Mouse (Mus musculus) embryo, embryonic 11 days (tissue): ENCODE measurements around the gene Bcat1.
A peak's percentile ranks its signal among the peaks of the same experiment; 100 is the strongest.

ENCODE experiments used
- DNase-seq: peaks from one replicate; pipeline ENCODE4 v3.0.0-alpha.2; 2015

The Bcat1 gene

GRCm38 (mm10) chr6:145052669-145053068 is 23.3 kb downstream of the Bcat1 start:
- DNase-seq: no peak

- no peak for DNase-seq
Measured at GRCm38 (mm10) chr6:145050899-145051298, 25.1 kb downstream of the Bcat1 start.

DNA sequence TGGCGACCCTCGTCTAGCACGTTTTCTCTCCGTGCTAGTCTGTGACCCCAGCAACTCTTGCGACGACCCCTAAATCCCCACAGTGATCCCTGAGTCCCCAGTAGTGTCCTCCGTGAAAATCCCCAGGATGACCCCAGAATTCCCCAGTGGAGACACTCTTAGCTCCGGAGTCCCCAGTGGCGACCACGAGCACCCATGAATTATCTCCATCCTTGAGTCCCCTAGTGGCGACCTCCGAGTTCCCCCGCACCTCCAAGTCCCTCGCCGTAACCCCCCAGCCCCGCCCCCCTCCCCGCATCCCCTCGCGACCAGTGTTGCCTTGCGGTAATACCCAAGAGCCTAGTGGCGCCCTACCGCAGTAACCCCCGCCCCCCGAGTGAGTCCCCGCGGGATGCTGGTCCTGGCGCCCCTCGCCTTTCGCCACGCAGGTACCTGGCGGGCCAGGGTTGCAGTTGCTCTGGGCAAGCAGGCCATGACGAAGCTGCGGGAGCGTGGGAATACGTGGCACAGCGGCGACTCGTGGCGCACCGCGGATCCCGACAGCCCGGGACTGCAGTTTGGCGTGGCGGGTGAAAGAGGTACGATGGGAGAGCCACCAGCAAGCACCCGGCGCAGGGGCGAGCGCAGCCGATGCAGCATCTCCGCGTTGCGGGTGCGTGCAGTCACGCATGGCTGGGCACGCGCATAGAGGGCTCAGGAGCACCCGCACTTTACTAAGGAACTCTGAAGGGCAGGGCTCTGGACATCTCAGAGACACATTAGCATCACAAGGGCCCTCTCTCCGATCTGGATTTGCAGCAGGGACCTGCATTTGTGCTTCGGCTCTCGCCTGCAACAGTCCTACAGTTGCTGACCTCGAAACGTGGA is 27.6 kb downstream of the Bcat1 start:
- peak; percentile 65 for DNase-seq

- peak; percentile 84 for DNase-seq
Measured at GRCm38 (mm10) chr6:145047445-145047857, 28.5 kb downstream of the Bcat1 start.

GRCm38 (mm10) chr6:145046266-145046890 is 29.6 kb downstream of the Bcat1 start:
- DNase-seq: no peak

- DNase-seq: no peak
Measured at GRCm38 (mm10) chr6:145044916-145045574, 30.9 kb downstream of the Bcat1 start.

- no peak for DNase-seq
Measured at GRCm38 (mm10) chr6:145040732-145041131, 35.3 kb downstream of the Bcat1 start.

DNA sequence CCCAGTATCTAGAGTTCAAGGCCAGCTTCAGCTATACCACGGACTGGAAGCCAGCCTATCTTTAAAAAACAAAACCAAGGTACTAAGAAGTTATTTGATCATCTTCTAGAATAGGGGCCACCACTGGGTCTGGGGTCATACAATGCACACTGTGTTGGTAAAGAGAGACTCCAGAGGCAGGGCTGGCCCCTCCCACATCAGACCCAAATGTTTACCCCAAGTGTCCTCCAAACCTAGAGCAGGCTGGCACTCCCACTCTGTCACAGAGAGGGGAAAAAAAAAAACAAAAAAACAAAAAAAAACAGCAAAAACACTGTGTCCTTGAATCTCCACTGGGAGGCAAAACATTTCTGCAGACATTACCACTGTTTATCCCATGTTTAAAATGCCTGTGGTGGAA is 38.4 kb downstream of the Bcat1 start:
- no peak for DNase-seq

DNA sequence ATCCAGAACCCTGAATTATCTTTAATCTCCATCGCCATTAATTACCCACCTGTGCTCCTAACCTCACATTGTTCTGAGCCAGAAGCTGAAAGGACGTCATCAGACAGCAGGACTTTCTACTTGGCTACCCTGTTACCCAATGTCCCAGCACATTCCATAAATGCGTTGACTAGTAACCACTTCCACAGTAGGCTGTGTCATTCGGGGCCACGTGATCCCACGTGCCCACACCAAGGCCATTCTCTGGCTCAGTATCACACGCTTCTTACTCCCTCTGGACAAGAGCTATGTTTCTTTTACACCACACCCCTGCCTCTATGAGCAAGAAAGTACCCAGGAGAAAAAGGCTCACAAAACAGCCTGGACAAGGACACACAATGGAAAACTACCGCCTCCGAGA is 40.6 kb downstream of the Bcat1 start:
- DNase-seq: no peak

GRCm38 (mm10) chr6:145030587-145030986 is 45.4 kb downstream of the Bcat1 start:
- DNase-seq: no peak

DNA sequence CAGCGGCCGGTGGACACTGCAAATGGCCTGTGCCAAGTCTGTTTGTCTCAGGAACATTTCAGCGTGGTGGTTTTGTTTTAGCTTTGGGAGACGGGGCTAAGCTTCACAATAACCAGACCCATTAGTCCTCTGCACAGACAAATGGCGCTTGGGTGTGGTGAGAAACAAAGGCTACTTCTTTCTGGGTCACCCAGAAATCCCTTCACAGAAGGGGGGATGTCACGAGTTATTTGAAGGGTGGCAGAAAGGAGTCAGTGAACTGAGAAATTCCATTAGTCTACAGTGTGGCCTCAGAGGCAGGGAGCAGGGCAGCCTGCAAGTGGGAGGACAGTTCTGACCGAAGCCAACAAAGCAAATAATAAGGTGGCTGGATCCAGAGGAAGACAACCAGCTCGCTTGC is 52.0 kb downstream of the Bcat1 start:
- no peak for DNase-seq

GRCm38 (mm10) chr6:145022966-145023725 is 52.8 kb downstream of the Bcat1 start:
- peak; percentile 62 for DNase-seq

DNA sequence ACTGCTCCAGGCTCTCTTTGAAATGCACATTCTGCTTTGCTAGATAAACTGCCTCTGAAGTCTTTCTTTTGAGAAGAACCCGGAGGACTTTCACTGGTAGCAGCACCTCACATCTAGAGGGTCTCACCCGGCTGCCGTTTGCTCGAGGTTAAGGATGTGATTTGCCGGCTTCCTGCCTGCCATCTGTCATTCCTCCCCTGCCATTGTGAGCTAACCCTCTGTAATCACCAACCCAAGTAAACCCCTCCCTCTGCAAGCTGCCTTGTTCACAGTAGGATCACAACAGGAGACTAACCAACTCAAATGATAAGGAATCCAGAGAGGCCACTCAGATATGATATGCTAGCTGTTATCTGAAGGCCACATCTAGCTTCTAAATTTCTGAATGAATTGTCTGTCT is 53.6 kb downstream of the Bcat1 start:
- DNase-seq: no peak

GRCm38 (mm10) chr6:145020553-145020952 is 55.4 kb downstream of the Bcat1 start:
- DNase-seq: no peak

DNA sequence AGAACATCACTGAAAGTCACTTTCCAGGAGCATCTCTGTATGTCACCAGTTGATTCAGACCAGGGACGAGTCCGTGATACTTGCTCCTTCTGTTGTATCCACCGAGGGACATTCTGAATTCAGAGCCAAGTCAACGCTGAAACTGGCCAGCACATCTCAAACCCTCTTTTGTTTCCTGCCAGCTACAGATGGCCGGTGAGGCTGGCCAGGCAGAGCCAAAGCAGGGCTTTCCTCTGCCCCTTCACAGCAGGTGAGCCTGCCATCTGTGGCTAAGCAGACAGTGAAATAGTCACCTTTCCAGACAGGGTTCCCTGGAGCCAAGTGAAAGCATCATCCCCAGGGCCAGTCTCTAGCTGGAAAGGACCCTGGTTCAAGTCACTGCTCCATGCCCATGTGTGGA is 57.7 kb downstream of the Bcat1 start:
- no peak for DNase-seq

DNA sequence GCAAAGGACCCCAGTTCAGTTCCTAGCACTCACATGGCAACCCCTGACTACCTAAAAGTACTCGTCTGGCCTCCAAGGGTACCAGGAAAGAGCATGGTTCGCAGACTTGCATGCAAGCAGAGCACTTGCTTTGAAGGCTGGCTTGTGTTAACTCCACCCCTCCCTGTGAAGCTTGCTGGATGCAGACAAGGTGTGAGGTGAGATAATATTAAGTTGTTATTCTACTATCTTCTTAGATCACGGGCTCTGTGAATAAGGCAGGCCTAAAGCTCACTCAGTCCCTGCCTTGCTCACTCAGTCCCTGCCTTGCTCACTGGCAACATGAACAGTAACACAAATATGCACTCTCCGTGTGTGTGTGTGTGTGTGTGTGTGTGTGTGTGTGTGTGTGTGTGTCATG is 58.5 kb downstream of the Bcat1 start:
- DNase-seq: no peak

DNA sequence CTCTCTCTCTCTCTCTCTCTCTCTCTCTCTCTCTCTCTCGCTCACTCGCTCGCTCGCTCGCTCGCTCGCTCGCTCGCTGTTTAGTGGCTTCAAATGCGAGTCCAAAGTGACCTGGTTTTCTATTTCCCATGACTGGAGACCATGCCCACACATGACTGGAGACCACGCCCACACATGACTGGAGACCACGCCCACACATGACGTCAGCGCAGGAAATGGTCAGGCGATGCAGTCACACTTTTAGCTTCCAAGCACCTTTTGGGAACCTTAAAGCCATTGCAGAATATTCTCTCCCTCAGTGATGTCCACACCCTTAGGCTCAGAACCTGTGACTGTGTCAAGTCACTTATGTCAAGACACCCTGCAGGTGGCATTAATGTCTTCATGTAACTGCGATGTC is 59.3 kb downstream of the Bcat1 start:
- DNase-seq: no peak

DNA sequence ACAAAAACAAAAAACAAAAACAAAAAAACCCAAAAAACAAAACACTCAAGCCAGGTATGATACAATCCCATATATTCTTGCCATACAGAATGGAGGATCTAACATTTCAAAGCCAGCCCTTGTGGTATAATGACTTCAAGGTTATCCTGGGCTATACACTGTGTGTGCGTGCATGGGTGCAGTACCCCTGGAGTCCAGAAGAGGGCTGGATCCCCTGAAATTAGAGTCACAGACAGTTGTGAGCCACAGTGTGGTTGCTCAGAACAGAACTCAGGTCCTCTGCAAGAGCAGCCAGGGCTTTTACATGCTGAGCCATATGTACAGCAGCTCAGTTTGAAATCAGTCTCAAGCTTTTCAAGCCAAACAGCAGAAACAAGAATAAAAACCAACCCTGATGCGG is 61.0 kb downstream of the Bcat1 start:
- DNase-seq: no peak

DNA sequence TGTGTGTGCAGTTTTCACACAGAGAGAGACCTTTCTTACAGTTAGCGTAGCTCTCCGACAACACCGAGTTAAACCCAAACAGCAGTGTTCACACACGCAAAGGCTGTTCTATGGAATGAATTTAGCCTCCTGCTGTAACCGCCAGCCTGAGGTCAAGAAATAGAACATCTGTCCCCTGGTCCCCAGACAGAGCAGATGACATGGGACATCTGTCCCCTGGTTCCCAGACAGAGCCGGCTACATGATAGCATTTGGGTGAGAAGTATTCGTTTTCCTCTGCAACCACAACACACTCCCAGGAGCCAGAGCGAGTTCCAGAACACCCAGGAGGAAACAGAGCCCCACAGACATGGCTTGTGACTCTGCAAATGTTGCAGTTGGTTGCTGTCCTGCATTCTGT is 63.3 kb downstream of the Bcat1 start:
- DNase-seq: no peak

DNA sequence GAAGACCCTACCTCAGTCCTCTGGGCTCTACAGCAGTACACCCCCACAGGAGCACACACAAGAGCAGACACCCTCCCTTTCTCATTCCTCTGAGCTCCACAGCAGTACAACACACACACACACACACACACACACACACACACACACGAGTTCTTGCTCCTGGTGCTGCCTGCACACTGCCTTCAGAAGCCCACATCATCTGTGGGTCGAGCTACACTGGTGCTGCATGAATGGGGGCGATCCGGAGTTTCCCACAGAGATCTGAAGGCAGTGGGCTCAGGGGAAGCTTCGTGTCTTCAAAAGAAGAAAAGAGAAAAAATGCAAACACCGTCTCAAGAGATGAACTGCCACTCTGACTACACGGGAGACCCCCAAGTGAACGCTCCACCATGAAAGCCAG is 64.8 kb downstream of the Bcat1 start:
- no peak for DNase-seq

DNA sequence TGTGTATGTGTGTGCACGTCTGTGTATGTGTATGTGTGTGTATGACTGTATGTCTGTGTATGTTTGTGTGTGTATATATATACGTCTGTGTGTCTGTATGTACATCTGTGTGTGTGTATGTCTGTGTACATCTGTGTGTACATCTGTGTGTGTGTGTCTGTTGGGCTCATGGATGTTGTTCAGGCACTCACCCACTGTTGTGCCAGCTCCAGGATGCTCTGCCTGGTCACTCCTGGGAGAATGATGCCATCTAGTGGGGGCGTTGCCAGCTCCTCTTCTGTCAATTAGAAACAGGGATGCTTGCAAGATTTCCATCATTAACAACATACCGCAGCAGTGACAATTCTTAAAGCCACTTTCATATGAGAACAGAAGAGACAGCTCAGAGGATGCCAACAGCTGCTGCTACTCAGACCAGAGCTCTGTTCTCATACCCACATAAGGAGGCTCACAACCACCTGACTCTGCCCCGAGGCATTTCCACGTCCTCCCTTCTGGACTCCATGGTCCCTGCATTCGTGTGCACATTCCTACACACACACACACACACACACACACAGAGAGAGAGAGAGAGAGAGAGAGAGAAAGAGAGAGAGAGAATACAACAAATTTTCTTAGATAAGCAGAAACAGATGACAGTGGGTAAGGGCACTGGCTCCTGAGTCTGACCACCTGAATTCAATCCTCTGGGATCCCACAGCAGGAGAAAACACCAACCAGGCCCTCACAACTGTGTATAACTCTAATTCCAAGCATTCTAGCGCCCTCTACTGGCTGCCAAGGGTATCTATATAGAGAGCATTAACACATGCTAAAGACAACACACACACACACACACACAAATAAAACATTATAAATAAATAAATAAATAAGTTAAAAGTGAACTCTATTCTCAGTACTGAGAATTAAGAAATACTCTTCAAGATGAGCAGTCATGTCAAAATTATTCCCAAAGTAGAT is 65.8 kb downstream of the Bcat1 start:
- peak; percentile 66 for DNase-seq

GRCm38 (mm10) chr6:145003459-145003858 is 72.5 kb downstream of the Bcat1 start:
- no peak for DNase-seq
